Mouse (Mus musculus) left cerebral cortex, adult 8-10 months (tissue): Measurements from ENCODE around the gene Cfl2. TPM values are rescaled to one million over a fixed set of nuclear protein-coding genes. Genes with fewer than 3 reads are reported as not detected.
"Not testable (repeated sequence)": the region's sequence is repeated elsewhere in the genome, so short reads cannot be mapped to it uniquely, and the experiment has no call there.

Source experiments
- DNase-seq, 2 experiments: peaks; one replicate each; pipeline ENCODE4 v3.0.0; 2022; ENCODE audit warnings: low spot score in 2 of 2
- total RNA-seq, 4 experiments: library from RNA; stranded (reverse); gene quantifications; 2 replicates each; pipeline ENCODE4 v1.2.4; 2022

The Cfl2 gene
- 100 to 1,000 TPM; 109 to 134 (median 116) TPM for total RNA-seq

GRCm38 (mm10) chr12:54862606-54863535, at the start of gene Cfl2:
Gene Cfl2, minus strand, starts transcription at chr12:54862877.
- DNase-seq: peak; percentile 80 to 83

DNA sequence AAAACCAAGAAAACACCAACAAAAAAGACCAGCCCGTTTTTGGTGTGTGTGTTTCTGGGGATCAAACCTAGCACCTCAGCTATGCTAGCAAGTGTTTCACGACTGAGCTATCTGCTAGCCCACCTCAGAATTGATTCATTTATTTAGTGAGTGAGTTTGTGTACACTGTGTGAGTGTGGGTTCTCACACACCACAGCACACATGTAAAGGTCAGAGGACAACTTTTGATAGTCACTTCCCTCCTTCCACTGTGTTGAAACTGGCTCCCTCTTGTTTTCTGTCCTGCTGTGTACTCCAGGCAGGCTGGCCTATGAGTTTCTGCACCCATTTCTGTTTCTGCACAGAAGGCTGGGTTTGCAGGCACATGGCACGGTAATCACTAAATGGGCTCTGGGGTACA, 47.7 kb upstream of the Cfl2 start:
- DNase-seq: no peak

- DNase-seq: not testable (repeated sequence)
Observed at GRCm38 (mm10) chr12:54892559-54892958, 29.9 kb upstream of the Cfl2 start.

DNA sequence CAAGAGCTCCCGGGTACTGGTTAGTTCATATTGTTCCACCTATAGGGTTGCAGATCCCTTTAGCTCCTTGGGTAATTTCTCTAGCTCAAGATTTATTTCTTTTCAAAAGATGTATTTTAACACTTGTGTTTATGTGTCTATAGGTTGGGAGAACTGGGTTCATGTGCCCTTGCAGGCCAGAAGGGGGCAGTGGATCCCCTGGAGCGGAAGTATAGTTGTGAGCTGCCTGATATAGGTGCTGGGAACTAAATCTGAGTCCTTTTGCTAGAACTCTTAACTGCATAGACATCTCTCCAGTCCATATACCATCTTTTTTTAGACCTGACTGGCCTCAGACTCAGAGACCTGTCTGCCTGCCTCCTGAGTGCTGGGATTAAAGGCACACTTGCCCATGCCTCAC, 27.7 kb upstream of the Cfl2 start:
- DNase-seq: no peak

DNA sequence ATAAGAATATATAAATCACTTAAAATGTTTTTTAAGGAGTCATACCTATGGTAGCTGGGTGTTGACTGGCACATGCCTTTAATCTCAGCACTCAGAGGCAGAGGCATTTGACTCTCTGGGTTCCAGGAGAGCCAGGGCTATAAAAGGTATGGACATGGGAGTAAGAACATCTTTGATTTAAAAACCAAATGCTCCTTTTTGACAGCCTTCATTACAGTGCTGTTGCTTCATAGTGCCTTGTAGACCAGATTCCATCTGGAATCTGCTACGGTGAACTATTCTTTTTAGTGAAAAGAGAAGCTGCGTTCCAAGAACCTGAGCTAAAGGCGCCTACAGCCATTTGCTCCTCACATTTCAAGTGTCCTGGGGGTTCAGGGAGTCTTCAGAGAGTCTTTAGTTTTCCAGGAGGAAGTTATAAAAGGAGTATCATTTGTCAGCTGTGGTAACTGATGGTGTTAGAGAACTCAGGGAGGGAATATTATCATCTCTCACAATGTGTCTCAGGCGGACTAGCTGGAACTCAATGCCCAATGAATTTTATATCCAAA, 25.0 kb upstream of the Cfl2 start:
- no peak for DNase-seq

DNA sequence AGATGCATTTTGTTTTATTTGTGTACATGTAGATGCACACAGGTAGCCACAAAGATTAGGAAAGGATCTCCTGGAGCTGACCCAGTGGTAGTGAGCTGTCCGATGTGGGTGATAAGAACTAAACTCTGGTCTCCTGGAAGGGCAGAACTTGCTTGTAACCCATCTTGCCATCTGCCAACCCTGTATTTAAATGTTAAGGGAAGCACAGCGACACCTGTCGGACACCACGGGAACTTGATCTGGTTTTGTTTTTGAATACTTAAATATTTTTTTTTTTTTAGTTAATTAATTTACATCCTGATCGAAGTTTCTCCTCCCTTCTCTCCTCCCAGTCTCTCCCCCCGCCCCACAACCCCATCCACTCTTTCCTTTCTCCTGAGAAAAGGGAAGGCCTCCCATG, 17.0 kb upstream of the Cfl2 start:
- peak in 1 of 2 experiments; percentile 31 for DNase-seq

- no peak for DNase-seq
Observed at GRCm38 (mm10) chr12:54879211-54879610, 16.5 kb upstream of the Cfl2 start.

GRCm38 (mm10) chr12:54877875-54878274, 15.2 kb upstream of the Cfl2 start:
- DNase-seq: no peak

GRCm38 (mm10) chr12:54876879-54877278, 14.2 kb upstream of the Cfl2 start:
- DNase-seq: no peak

GRCm38 (mm10) chr12:54874711-54875110, 12.0 kb upstream of the Cfl2 start:
- no peak for DNase-seq

- peak; percentile 19 to 42 for DNase-seq
Observed at GRCm38 (mm10) chr12:54861991-54862605, 579 bp downstream of the Cfl2 start.

DNA sequence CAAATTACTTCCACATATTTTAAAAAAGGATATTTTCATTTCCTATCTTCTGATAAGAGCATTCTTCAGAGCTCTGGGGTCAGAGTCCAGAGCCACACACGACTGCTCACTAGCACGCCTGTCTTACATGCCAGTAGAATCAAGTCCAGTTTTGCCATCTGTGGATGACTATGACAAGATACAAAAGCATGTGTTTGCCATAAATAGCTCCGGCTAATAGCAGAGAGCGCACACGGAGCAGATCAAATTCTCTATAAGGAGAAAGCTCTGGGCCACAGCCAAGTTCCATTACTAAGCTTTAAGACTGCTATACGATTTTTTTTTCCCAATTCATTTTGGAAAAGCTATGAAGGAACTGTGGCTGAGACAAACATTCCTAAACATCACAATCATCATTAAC, 3.1 kb downstream of the Cfl2 start:
- peak in 1 of 2 experiments; percentile 12 for DNase-seq

GRCm38 (mm10) chr12:54850551-54850950, 12.1 kb downstream of the Cfl2 start:
- no peak for DNase-seq

GRCm38 (mm10) chr12:54844415-54844814, 18.3 kb downstream of the Cfl2 start:
- DNase-seq: no peak

GRCm38 (mm10) chr12:54841576-54841975, 21.1 kb downstream of the Cfl2 start:
- DNase-seq: no peak

DNA sequence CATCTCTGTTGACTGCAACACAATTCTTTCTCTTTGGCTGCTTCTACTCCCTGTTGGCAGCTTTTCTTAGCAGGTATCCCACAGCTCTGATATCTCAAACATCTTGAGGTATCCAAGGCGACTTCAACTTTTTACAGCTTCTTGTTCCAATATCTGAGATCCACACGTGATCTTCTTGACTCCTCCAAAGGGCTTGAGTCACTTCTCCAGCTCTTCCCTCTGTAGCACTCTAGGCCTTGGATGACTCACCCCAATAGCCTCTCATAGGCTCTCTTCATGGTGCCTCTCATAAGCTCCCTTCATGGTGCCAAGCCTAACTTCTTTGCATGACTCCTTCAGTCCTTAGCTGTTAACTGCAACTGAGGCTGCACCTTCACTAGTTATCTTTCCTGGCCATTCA, 22.9 kb downstream of the Cfl2 start:
- no peak for DNase-seq

- DNase-seq: no peak
Observed at GRCm38 (mm10) chr12:54838931-54839330, 23.7 kb downstream of the Cfl2 start.

GRCm38 (mm10) chr12:54835608-54836570, 26.8 kb downstream of the Cfl2 start:
- DNase-seq: no peak

DNA sequence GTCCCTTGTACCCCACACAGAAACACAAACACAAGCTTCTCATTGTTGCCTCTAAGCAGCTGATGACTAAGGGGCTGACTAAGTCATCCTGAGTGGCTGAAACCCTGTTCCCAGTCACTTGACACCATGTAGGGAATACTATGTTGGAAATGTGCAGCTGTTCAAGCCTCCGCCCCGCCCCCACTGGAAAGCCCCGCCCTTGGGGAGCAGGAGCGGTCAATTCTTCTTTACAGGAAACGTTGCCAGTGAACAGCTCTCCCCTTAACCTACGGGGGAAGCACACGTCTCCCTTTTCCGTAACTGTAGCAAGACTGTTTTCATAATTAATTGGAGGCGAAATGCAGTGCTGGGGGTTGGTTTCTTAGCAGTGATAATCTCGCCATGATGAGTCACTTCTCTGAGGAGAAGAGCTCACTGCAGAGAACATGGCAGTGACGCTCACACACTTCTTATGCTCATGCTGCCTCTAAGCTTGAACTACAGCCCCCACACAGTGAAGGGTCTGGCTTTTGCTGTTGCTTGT, 27.7 kb downstream of the Cfl2 start:
- peak; percentile 48 to 73 for DNase-seq

- no peak for DNase-seq
Observed at GRCm38 (mm10) chr12:54833856-54834399, 28.7 kb downstream of the Cfl2 start.

GRCm38 (mm10) chr12:54831927-54832326, 30.8 kb downstream of the Cfl2 start:
- DNase-seq: not testable (repeated sequence)
